Mouse (Mus musculus): Measurements from ENCODE around the gene Fndc8. TPM values are rescaled to one million over a fixed set of nuclear protein-coding genes. Genes with fewer than 3 reads are reported as not detected.

Fndc8 gene
- polyA plus RNA-seq, 1 experiment from 2014 or later = 0.24 TPM

DNA sequence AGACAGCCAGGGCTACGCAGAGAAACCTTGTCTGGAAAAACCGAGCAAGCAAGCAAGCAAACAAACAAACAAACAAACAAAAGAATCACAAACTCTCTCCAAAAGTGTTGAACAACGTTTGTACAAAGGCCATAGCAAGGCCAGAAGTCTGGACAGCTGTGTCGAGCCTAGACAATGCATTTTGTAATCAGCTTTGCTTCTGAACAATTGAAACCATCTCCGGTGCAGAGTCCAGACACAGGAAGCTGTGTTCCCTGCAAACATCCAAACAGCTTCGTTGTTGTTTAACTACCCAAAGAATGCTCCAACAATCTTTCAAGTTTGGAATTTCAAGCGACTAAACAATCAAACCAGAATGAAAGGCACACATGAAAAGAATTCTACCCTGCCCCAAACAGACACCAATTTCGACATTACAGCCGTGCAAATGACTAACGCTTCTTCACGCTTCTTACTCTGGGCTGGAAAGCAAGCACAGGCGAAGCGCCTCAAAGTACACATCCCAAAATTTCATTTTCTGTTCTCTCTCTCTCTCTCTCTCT is 34.5 kb upstream of the Fndc8 start:
- H3K27me3 ChIP-seq (replicated peaks; ENCODE audit: insufficient read depth, low read length) = no peaks in the 10 kb centered on the region

DNA sequence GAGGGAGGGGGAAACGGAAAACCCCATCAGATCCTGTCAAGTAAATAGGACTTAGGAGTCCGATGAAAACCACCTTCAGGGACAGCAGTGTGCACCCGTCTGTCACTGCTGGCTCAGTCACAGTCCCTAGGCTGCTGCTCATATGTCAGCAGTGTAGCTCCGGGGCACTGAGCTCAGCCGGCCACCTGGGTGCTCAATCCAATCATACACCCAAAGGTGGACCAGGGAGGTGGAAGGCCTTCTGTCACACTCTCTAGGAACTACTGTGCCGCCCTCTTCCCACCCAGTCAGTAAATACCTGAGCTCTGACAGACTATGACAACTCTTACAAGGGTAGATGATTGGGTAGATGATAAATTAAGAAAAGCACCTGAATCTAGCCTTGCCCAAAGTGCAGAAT is 31.2 kb upstream of the Fndc8 start:
- H3K4me3 ChIP-seq (ENCODE audit: low read depth, low read length) = no peak overlapping the region
- DNase-seq (ENCODE audit: low spot score) = no peak
- no peak overlapping the region for H3K9ac ChIP-seq (replicated peaks; ENCODE audit: low read depth)
- ATAC-seq = no peak
- no peak overlapping the region for H3K27ac ChIP-seq (ENCODE audit: low read length)
- no peaks in the 10 kb centered on the region for H3K36me3 ChIP-seq (ENCODE audit: insufficient read depth, low read length)
- TF ChIP-seq EP300 (IDR thresholded peaks at IDR 0.05) (no peak), CTCF (IDR thresholded peaks at IDR 0.05) (no peak)
- no peaks in the 10 kb centered on the region for H3K4me1 ChIP-seq (ENCODE audit: insufficient read depth, low read depth, low read length)
- 81% methylated on average over 6 of the region's 6 CpGs for WGBS
- no peaks in the 10 kb centered on the region for H3K27me3 ChIP-seq (replicated peaks; ENCODE audit: insufficient read depth, low read length)
- no peak overlapping the region for H3K4me2 ChIP-seq (replicated peaks; ENCODE audit: low read depth, low read length)
- no peaks in the 10 kb centered on the region for H3K9me3 ChIP-seq (ENCODE audit: low read length)

More for the DNA sequence above, 34.5 kb upstream of the Fndc8 start:
- ATAC-seq (peak; percentile 58; the same call in 1 of the 2 replicates), DNase-seq (ENCODE audit: low spot score) (peak; percentile 32)
- Histone ChIP-seq H3K27ac (ENCODE audit: low read length) (peak overlapping the region; percentile 47; the same call in 1 of the 2 replicates), H3K9me3 (ENCODE audit: low read length) (no peaks in the 10 kb centered on the region), H3K4me1 (ENCODE audit: insufficient read depth, low read depth, low read length) (no peaks in the 10 kb centered on the region), H3K4me3 (ENCODE audit: low read depth, low read length) (no peak overlapping the region), H3K9ac (replicated peaks; ENCODE audit: low read depth) (no peak overlapping the region), H3K36me3 (ENCODE audit: insufficient read depth, low read length) (no peaks in the 10 kb centered on the region), H3K4me2 (replicated peaks; ENCODE audit: low read depth, low read length) (no peak overlapping the region)
- WGBS = 63% methylated on average over 13 of the region's 13 CpGs
- TF ChIP-seq CTCF (IDR thresholded peaks at IDR 0.05) (no peak), EP300 (IDR thresholded peaks at IDR 0.05) (no peak)

GRCm38 (mm10) chr11:82861558-82861957 is 30.4 kb upstream of the Fndc8 start:
- Histone ChIP-seq H3K9me3 (ENCODE audit: low read length) (no peaks in the 10 kb centered on the region), H3K27ac (ENCODE audit: low read length) (no peak overlapping the region), H3K36me3 (ENCODE audit: insufficient read depth, low read length) (no peaks in the 10 kb centered on the region), H3K4me1 (ENCODE audit: insufficient read depth, low read depth, low read length) (no peaks in the 10 kb centered on the region), H3K4me2 (replicated peaks; ENCODE audit: low read depth, low read length) (no peak overlapping the region), H3K9ac (replicated peaks; ENCODE audit: low read depth) (no peak overlapping the region), H3K4me3 (ENCODE audit: low read depth, low read length) (no peak overlapping the region), H3K27me3 (replicated peaks; ENCODE audit: insufficient read depth, low read length) (no peaks in the 10 kb centered on the region)
- 50% methylated on average over 8 of the region's 8 CpGs for WGBS
- peak; percentile 19; the same call in 1 of the 2 replicates for ATAC-seq
- TF ChIP-seq CTCF (IDR thresholded peaks at IDR 0.05) (no peak), EP300 (IDR thresholded peaks at IDR 0.05) (no peak)
- no peak for DNase-seq (ENCODE audit: low spot score)

DNA sequence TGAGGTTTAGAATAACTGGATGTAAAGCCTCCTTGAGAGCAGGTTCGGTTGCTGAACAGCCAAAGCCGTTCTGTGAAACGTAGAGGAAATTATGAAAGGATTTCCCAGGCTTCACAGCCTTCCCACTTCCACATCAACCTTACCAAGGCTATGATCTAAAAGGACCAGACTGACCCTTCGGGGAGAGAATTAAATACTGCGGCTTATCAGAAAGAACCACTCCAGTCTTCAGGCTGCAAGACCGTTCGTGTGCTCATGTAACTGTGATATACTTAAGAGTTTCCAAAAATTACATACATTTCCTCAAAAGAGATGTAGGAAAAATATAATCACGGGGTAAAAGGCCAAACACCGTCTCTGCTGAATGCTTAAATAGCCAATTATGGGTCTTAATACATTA is 29.3 kb upstream of the Fndc8 start:
- no peak for TF ChIP-seq CTCF (IDR thresholded peaks at IDR 0.05)
- no peak for TF ChIP-seq EP300 (IDR thresholded peaks at IDR 0.05)
- H3K4me2 ChIP-seq (replicated peaks; ENCODE audit: low read depth, low read length) = no peak overlapping the region
- H3K4me3 ChIP-seq (ENCODE audit: low read depth, low read length) = no peak overlapping the region
- H3K36me3 ChIP-seq (ENCODE audit: insufficient read depth, low read length) = no peaks in the 10 kb centered on the region
- no peaks in the 10 kb centered on the region for H3K4me1 ChIP-seq (ENCODE audit: insufficient read depth, low read depth, low read length)
- H3K9me3 ChIP-seq (ENCODE audit: low read length) = no peaks in the 10 kb centered on the region
- no peak overlapping the region for H3K9ac ChIP-seq (replicated peaks; ENCODE audit: low read depth)
- ATAC-seq = no peak
- DNase-seq (ENCODE audit: low spot score) = no peak
- whole genome bisulfite sequencing = 67% methylated on average over 9 of the region's 9 CpGs
- H3K27ac ChIP-seq (ENCODE audit: low read length) = no peak overlapping the region
- no peaks in the 10 kb centered on the region for H3K27me3 ChIP-seq (replicated peaks; ENCODE audit: insufficient read depth, low read length)

GRCm38 (mm10) chr11:82863059-82863458 is 28.9 kb upstream of the Fndc8 start:
- Histone ChIP-seq H3K27ac (ENCODE audit: low read length) (no peak overlapping the region), H3K4me1 (ENCODE audit: insufficient read depth, low read depth, low read length) (no peaks in the 10 kb centered on the region)
- TF ChIP-seq CTCF (IDR thresholded peaks at IDR 0.05) = no peak
- TF ChIP-seq EP300 (IDR thresholded peaks at IDR 0.05) = no peak

DNA sequence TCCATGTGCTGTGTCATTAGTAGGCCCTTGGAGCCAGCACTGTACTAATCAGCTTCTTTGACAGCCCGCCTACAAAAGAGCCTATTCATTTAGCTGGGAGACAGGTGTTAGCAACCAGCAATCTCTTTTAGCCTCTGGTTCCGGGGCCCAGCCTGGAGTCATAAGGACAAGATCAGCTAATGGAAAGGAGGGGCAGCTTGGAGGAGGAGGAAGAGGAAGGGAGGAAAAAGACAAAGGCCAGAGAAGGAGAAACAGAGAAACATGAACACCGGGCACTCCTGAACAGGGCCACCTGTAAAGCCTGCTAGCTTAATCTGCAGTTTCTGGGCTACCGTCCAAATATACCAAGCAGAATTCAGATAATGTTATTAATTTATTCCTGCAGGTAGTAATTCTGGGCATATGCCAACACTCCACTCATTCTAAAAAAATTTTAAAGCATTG is 28.4 kb upstream of the Fndc8 start:
- no peak for TF ChIP-seq CTCF (IDR thresholded peaks at IDR 0.05)
- no peak for TF ChIP-seq EP300 (IDR thresholded peaks at IDR 0.05)
- no peak for DNase-seq (ENCODE audit: low spot score)

More at GRCm38 (mm10) chr11:82863059-82863458, 28.9 kb upstream of the Fndc8 start:
- Histone ChIP-seq H3K36me3 (ENCODE audit: insufficient read depth, low read length) (no peaks in the 10 kb centered on the region), H3K9ac (replicated peaks; ENCODE audit: low read depth) (no peak overlapping the region), H3K9me3 (ENCODE audit: low read length) (no peaks in the 10 kb centered on the region), H3K27me3 (replicated peaks; ENCODE audit: insufficient read depth, low read length) (no peaks in the 10 kb centered on the region), H3K4me3 (ENCODE audit: low read depth, low read length) (no peak overlapping the region), H3K4me2 (replicated peaks; ENCODE audit: low read depth, low read length) (no peak overlapping the region)
- WGBS = 84% methylated on average over 2 of the region's 2 CpGs
- ATAC-seq (no peak), DNase-seq (ENCODE audit: low spot score) (no peak)

More for the DNA sequence above, 28.4 kb upstream of the Fndc8 start:
- no peaks in the 10 kb centered on the region for H3K36me3 ChIP-seq (ENCODE audit: insufficient read depth, low read length)
- H3K4me3 ChIP-seq (ENCODE audit: low read depth, low read length) = no peak overlapping the region
- no peaks in the 10 kb centered on the region for H3K9me3 ChIP-seq (ENCODE audit: low read length)
- no peak overlapping the region for H3K9ac ChIP-seq (replicated peaks; ENCODE audit: low read depth)
- no peak overlapping the region for H3K4me2 ChIP-seq (replicated peaks; ENCODE audit: low read depth, low read length)
- no peaks in the 10 kb centered on the region for H3K4me1 ChIP-seq (ENCODE audit: insufficient read depth, low read depth, low read length)
- no peak overlapping the region for H3K27ac ChIP-seq (ENCODE audit: low read length)
- WGBS = 45% methylated on average over 4 of the region's 4 CpGs
- ATAC-seq = no peak
- H3K27me3 ChIP-seq (replicated peaks; ENCODE audit: insufficient read depth, low read length) = no peaks in the 10 kb centered on the region

All from lung, postnatal 0 days (tissue).